Mouse (Mus musculus): ENCODE results near the gene Gipc1. TPM values are rescaled to one million over a fixed set of nuclear protein-coding genes. Genes with fewer than 3 reads are reported as not detected.

Gene Gipc1
- 0.49 TPM for polyA plus RNA-seq (2014; fragmentation: Illumina TruSeq; extraction: RNeasy Lipid Tissue Mini Kit (QIAGEN cat#74804); ENCODE audit: low read depth, low replicate concordance)

DNA sequence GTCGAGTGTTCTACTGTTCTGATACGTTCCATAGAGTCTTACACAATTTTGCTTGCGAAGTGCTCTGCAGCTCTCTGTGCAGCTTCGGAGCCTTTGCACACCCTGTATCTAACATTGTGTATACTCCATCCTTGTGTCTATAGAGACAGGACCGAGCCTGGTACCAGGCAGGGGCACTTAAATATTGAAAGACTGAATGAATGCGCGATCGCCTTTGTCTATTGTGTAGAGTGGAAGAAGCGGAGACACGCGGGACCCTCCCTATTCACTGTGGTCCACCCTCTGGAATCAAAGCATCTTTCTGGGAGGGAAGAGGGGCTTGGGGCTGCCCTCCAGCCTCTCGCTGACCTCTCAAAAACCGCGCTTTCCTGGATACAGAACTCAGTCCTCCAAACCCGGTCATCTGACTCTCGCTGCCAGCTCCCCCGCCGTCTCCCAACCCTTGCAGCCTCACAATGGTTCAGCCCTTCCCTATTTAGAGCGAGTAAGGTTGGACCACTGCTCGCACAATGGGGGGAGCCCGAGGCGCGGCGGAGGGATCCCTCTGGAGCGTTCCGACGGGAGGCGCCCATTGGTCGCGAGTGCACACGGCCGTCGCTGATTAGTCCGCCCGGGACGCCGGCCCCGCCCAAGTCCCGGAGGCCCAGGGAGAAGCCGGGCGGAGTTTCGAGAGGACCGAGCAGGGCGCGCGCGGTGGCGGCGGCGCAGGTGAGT lies at the start of gene Gipc1:
TSS of gene Gipc1 (plus strand) at position 648 of the 714 bp plus-strand sequence.

DNA sequence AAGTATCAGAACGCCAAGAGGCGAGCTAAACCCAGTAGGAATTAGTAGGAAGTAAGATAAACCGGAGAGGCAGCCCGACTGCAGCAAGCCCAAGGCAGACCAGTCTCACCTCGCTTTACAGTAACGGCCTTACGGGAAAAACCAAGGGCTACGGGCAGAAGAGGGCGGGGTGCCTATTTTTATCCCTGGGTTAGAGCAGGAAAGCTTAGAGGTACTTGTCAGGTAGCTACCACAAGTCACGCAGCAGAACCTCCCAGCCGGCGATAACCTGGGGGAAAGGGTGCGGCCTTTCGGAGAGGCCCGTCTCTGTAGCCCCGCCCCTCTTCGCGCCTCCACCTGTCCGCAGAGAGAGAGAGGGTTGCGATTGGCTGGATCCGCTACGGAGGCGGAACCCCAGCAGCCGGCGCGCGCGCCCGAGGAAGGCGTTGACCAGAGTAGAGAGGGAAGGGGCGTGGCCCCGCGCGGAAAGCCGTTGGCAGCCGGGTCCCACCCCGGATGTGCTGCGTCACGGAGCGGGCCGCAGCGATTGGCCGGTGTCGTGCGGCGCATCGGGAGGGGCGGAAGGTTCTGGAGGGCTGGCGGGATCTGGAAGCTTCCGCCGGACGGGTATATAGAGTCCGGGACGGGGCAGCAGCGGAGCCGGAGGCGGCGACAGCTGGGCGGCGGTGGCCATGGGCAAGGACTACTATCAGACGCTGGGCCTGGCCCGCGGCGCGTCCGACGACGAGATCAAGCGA lies 44.6 kb upstream of the Gipc1 start, which contains the start of the genes Tecr and Dnajb1:
TSS of gene Tecr (minus strand) at position 311 of the 737 bp plus-strand sequence.
TSS of gene Dnajb1 (plus strand) at position 533 of the 737 bp plus-strand sequence.

DNA sequence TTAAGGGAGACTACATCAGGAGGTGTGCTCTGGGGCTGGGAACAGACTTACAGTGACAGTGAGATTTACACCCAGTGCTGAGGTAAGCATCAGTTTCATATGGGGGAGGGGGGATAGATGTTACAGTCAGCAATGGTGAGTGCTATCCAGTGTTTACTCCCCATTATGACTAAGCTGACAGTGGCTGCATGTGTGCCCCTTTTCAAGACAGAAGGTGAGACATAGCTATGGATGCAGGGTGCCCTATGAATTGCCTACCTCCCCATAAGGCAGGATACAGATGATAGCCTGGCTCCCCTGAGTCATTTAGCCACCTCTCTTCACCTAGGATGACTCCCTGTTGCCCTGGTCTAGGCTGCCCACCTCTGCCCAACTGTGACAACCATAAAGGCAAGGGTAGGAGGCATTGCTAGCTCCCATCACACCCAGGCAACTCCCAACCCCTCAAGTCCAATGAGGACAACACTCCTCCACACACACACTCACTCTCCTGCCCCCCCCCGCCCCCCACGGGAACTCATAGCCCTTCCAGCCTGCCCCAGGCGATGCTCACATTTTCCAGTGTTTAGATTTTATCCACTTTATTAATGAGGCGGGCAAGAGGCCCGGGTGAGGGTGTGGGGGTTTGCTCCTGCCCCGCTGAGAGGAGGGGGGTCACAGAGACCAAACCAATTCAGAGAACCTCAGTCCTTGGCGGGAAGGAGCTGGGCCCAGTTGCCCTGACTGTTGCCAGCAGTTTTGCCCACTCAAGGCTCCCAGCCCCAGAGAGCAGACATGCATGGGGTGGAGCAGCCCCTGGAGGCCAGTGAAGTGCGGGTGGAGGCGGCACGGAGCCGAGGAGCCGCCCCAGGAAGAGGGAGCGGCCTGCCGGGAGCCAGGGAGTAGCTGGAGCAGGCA lies 13.7 kb downstream of the Gipc1 start, which contains the start of gene Ptger1:
TSS of gene Ptger1 (plus strand) at position 710 of the 897 bp plus-strand sequence.

DNA sequence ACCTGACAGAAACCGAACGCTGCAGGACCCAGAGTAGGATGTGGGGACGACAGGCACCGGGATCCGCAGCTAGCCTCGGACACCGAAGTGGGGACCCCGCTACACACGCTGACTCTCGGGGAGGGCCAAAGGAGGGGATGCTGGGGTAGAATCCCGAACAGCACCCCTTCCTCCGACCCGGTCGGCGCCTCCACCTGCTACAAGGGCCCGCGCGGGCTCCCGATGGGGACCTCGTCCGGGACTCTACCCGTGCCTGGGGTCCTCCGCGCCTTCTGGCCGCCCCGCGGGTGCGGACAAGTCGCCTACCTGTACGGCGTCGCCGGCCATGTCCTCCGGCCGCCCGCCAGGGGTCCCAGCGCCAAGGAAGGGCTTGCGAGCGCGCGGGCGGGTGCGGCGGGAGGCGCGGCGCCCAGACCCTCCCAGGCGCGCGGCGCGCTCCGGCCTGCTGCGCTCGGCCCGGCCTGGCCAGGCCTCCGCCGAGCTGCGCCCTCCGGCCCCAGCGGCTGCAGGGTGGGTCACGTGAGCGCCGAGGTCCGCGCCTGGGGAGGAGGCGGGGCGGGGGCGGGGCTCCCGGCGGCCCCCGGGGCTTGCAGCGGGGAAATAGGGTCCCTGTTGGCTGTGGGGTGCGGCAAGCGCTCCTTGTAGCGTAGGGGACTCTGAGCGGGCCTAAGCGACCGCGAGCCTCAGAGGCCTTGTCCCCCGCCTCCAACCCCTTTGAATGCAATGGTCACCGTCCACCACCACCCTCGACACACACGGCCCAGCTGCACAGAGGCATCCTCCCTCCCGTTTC lies 46.4 kb downstream of the Gipc1 start, which contains the start of gene Pkn1:
TSS of gene Pkn1 (minus strand) at position 519 of the 793 bp plus-strand sequence.

Other genes with a start within 250 kb of the Gipc1 start
- 393 TPM for gene Scoc, start 194.3 kb upstream of the Gipc1 start, polyA plus RNA-seq (2014; fragmentation: Illumina TruSeq; extraction: RNeasy Lipid Tissue Mini Kit (QIAGEN cat#74804); ENCODE audit: low read depth, low replicate concordance)
- not detected for gene Olfr370, start 116.9 kb upstream of the Gipc1 start, polyA plus RNA-seq (2014; fragmentation: Illumina TruSeq; extraction: RNeasy Lipid Tissue Mini Kit (QIAGEN cat#74804); ENCODE audit: low read depth, low replicate concordance)
- gene Ndufb7, start 86.0 kb upstream of the Gipc1 start, polyA plus RNA-seq (2014; fragmentation: Illumina TruSeq; extraction: RNeasy Lipid Tissue Mini Kit (QIAGEN cat#74804); ENCODE audit: low read depth, low replicate concordance) = 1.1 TPM
- 31.4 TPM for gene Tecr, start 44.7 kb upstream of the Gipc1 start, polyA plus RNA-seq (2014; fragmentation: Illumina TruSeq; extraction: RNeasy Lipid Tissue Mini Kit (QIAGEN cat#74804); ENCODE audit: low read depth, low replicate concordance)
- 15.4 TPM for gene Dnajb1, start 44.5 kb upstream of the Gipc1 start, polyA plus RNA-seq (2014; fragmentation: Illumina TruSeq; extraction: RNeasy Lipid Tissue Mini Kit (QIAGEN cat#74804); ENCODE audit: low read depth, low replicate concordance)
- 2.7 TPM for gene Ptger1, start 14.0 kb downstream of the Gipc1 start, polyA plus RNA-seq (2014; fragmentation: Illumina TruSeq; extraction: RNeasy Lipid Tissue Mini Kit (QIAGEN cat#74804); ENCODE audit: low read depth, low replicate concordance)
- gene Pkn1, start 46.5 kb downstream of the Gipc1 start, polyA plus RNA-seq (2014; fragmentation: Illumina TruSeq; extraction: RNeasy Lipid Tissue Mini Kit (QIAGEN cat#74804); ENCODE audit: low read depth, low replicate concordance) = 5.9 TPM
- gene Ddx39, start 62.5 kb downstream of the Gipc1 start, polyA plus RNA-seq (2014; fragmentation: Illumina TruSeq; extraction: RNeasy Lipid Tissue Mini Kit (QIAGEN cat#74804); ENCODE audit: low read depth, low replicate concordance) = 5.4 TPM
- 4.5 TPM for gene Adgre5, start 88.6 kb downstream of the Gipc1 start, polyA plus RNA-seq (2014; fragmentation: Illumina TruSeq; extraction: RNeasy Lipid Tissue Mini Kit (QIAGEN cat#74804); ENCODE audit: low read depth, low replicate concordance)
- 1.1 TPM for gene Adgrl1, start 247.4 kb downstream of the Gipc1 start, polyA plus RNA-seq (2014; fragmentation: Illumina TruSeq; extraction: RNeasy Lipid Tissue Mini Kit (QIAGEN cat#74804); ENCODE audit: low read depth, low replicate concordance)